Mouse (Mus musculus) thymus, postnatal 25 days (tissue): Measurements from ENCODE around the gene Gm49711.

Experiments used
- DNase-seq: peaks from one replicate; pipeline ENCODE4 v3.0.0; 2022

Gene Gm49711

GRCm38 (mm10) chr16:92127226-92127625, 69.1 kb downstream of the Gm49711 start:
- no peak for DNase-seq

- DNase-seq: no peak
Measured at GRCm38 (mm10) chr16:92127666-92128065, 69.5 kb downstream of the Gm49711 start.

- DNase-seq: no peak
Measured at GRCm38 (mm10) chr16:92129843-92130242, 71.7 kb downstream of the Gm49711 start.

GRCm38 (mm10) chr16:92132511-92132910, 74.4 kb downstream of the Gm49711 start:
- no peak for DNase-seq

- DNase-seq: no peak
Measured at GRCm38 (mm10) chr16:92134148-92134764, 76.1 kb downstream of the Gm49711 start.

GRCm38 (mm10) chr16:92136275-92136674, 78.2 kb downstream of the Gm49711 start:
- DNase-seq: no peak

- no peak for DNase-seq
Measured at GRCm38 (mm10) chr16:92139386-92140261, 81.5 kb downstream of the Gm49711 start.

- no peak for DNase-seq
Measured at GRCm38 (mm10) chr16:92140328-92140727, 82.2 kb downstream of the Gm49711 start.

- no peak for DNase-seq
Measured at GRCm38 (mm10) chr16:92141021-92141420, 82.9 kb downstream of the Gm49711 start.

- DNase-seq: no peak
Measured at GRCm38 (mm10) chr16:92142426-92143012, 84.4 kb downstream of the Gm49711 start.

- DNase-seq: no peak
Measured at GRCm38 (mm10) chr16:92147631-92148366, 89.7 kb downstream of the Gm49711 start.

GRCm38 (mm10) chr16:92148367-92148728, 90.2 kb downstream of the Gm49711 start:
- DNase-seq: no peak

- DNase-seq: no peak
Measured at GRCm38 (mm10) chr16:92150975-92151374, 92.9 kb downstream of the Gm49711 start.

- no peak for DNase-seq
Measured at GRCm38 (mm10) chr16:92158021-92158455, 99.9 kb downstream of the Gm49711 start.

- peak; percentile 19 for DNase-seq
Measured at GRCm38 (mm10) chr16:92158461-92159091, 100.5 kb downstream of the Gm49711 start.

GRCm38 (mm10) chr16:92159114-92159513, 101.0 kb downstream of the Gm49711 start:
- no peak for DNase-seq

- no peak for DNase-seq
Measured at GRCm38 (mm10) chr16:92162289-92162688, 104.2 kb downstream of the Gm49711 start.

- no peak for DNase-seq
Measured at GRCm38 (mm10) chr16:92163545-92163944, 105.4 kb downstream of the Gm49711 start.

- no peak for DNase-seq
Measured at GRCm38 (mm10) chr16:92176052-92176451, 117.9 kb downstream of the Gm49711 start.

GRCm38 (mm10) chr16:92177718-92178117, 119.6 kb downstream of the Gm49711 start:
- no peak for DNase-seq

GRCm38 (mm10) chr16:92179306-92179705, 121.2 kb downstream of the Gm49711 start:
- DNase-seq: no peak

- DNase-seq: no peak
Measured at GRCm38 (mm10) chr16:92183477-92183876, 125.4 kb downstream of the Gm49711 start.

GRCm38 (mm10) chr16:92190603-92191002, 132.5 kb downstream of the Gm49711 start:
- no peak for DNase-seq
